Mouse (Mus musculus) forebrain, postnatal 0 days (tissue): ENCODE data around the gene Hmgxb4. TPM values are rescaled to one million over a fixed set of nuclear protein-coding genes. Genes with fewer than 3 reads are reported as not detected.
A peak's percentile ranks its signal among the peaks of the same experiment; 100 is the strongest.

Experiments
- ATAC-seq: fragments of 200-750 bp; cut with Nextera tagmentation; 2 replicates; pipeline ENCODE4 v1.8.0; 2017; ENCODE audit warnings: mild to moderate bottlenecking, moderate library complexity
- DNase-seq: peaks from one replicate; pipeline ENCODE4 v3.0.0-alpha.2; 2015
- H3K27ac ChIP-seq: fragments of 300-500 bp; sonication (generic); 2 replicates; pipeline ENCODE4 v1.5.1; 2014; ENCODE audit warnings: low read depth, mild to moderate bottlenecking, antibody characterized with exemption, low read length, moderate library complexity, mixed read lengths
- H3K27me3 ChIP-seq: fragments of 300-500 bp; sonication (generic); 2 replicates; pipeline ENCODE4 v1.6.1; 2014; ENCODE audit warnings: mild to moderate bottlenecking, low read length, mixed read lengths; ENCODE audit not compliant: insufficient read depth
- H3K36me3 ChIP-seq: fragments of 300-500 bp; sonication (generic); 2 replicates; pipeline ENCODE4 v1.6.1; 2014; ENCODE audit warnings: mild to moderate bottlenecking, moderate library complexity; ENCODE audit not compliant: insufficient read depth
- H3K4me1 ChIP-seq: fragments of 300-500 bp; sonication (generic); 2 replicates; pipeline ENCODE4 v1.6.1; 2014; ENCODE audit warnings: antibody characterized with exemption; ENCODE audit not compliant: insufficient read depth
- H3K4me2 ChIP-seq: fragments of 300-500 bp; sonication (generic); 2 replicates; pipeline ENCODE4 v1.6.1; 2014; ENCODE audit warnings: low read depth, mild to moderate bottlenecking, moderate library complexity
- H3K4me3 ChIP-seq: fragments of 300-500 bp; sonication (generic); 2 replicates; pipeline ENCODE4 v1.5.1; 2014; ENCODE audit warnings: low read depth, low read length, mixed read lengths
- H3K9ac ChIP-seq: fragments of 300-500 bp; sonication (generic); 2 replicates; pipeline ENCODE4 v1.6.1; 2014; ENCODE audit warnings: mild to moderate bottlenecking
- H3K9me3 ChIP-seq: fragments of 300-500 bp; sonication (generic); 2 replicates; pipeline ENCODE4 v1.6.1; 2016; ENCODE audit warnings: low read length
- CTCF ChIP-seq: sonication (generic); IDR thresholded peaks from 2 replicates; pipeline ENCODE4 v1.5.1; 2016; ENCODE audit warnings: antibody characterized with exemption, control low read depth, low read depth
- WGBS: fragments of 180-500 bp; shearing (Covaris S2); extraction: QIAGEN DNeasy Blood & Tissue Kit; methylation state at CpG from one replicate; pipeline ENCODE4 v1.1.7; 2014; 5-methylcytosine and 5-hydroxymethylcytosine counted together
- polyA plus RNA-seq: library from polyadenylated mRNA; unstranded; fragments of >200 nt; fragmentation: Nextera tagmentation; extraction: Ambion mirVana; gene quantifications from 2 replicates; pipeline ENCODE4 v1.2.1, GENCODE M21; 2015
- total RNA-seq: library from RNA; depleted of rRNA; stranded (reverse); fragments of >200 nt; gene quantifications from 2 replicates; pipeline ENCODE4 v1.2.3, GENCODE M21; 2014

The Hmgxb4 gene
- total and polyA plus RNA-seq, 2 experiments from 2014 or later = 26.9 to 84.2 TPM

DNA sequence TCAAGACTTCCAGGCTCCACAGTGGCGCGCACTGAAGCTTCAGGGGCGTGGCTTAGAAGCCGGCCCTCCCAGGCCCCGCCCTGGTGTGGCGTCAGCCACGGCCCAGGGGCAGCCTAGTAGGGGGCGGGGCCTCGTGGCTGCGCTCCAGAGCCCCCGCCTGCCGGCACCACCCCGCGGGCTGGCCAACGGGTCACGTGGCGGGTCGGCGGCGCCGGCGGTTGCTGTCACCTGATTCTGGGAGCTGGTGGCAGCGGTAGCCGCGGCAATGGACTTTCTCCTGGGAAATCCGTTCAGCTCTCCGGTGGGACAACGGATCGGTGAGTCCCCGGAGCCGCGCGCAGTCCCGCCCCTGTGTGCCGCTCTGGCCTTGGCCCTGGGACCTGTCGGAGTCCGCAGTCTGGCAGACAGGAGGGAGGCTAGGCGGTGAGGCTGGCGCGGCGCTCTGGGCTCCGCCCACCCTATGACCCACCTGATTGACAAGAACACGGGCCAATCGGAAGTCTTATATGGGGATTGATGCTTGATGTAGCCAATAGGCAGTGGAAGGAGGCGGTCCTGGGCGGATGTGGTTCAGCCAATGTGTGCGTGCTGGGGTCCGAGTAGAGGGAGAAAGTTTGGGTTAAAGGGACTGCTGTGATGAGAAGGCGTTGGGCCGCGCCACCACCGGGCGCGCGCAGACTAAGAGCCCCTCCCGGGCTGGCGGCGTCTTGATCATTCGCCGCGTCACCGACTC lies 40.5 kb downstream of the Hmgxb4 start, which contains the start of gene Tom1:
Tom1 (plus strand) TSS at position 195 of the 733 bp plus-strand sequence.
- Histone ChIP-seq H3K4me3 (peak within 1 kb of the TSS; percentile 65), H3K4me1 (peaks cover 6% of the 10 kb centered on the region; the same call in 1 of the 2 replicates), H3K27ac (peak within 1 kb of the TSS; percentile 79), H3K4me2 (peak within 1 kb of the TSS; percentile 86), H3K36me3 (peaks cover 21% of the 10 kb centered on the region), H3K9ac (peak within 1 kb of the TSS; percentile 69), H3K9me3 (no peaks in the 10 kb centered on the region), H3K27me3 (no peaks in the 10 kb centered on the region)
- no peak for TF ChIP-seq CTCF
- ATAC-seq (peak; percentile 99), DNase-seq (peak; percentile 100)
- WGBS = 1% methylated on average over 60 of the region's 62 CpGs

DNA sequence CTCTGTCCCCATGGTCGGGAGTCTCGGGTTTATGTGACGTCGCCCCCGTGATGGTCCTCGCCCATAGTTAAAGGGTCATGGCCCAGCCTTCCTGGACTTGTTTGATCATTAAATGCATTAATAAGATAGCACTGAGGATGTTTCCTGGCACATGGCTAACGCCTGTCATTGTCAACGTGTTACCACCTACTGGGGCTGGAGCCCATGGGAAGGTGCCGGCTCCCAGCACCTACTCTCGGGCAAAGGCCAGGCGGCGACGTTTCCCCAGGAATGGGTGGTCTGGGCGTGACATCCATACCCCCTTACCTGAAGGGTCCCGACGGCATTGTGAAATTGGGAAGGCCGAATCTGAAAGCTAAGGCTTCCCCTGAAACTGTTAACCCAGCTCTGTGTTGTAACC lies 41.1 kb downstream of the Hmgxb4 start:
- DNase-seq (no peak), ATAC-seq (peak; percentile 1)
- Histone ChIP-seq H3K27ac (0 out of 2 replicates have a peak overlapping the region, but pooled peaks have one; percentile 10), H3K27me3 (no peaks in the 10 kb centered on the region), H3K4me1 (peaks cover 6% of the 10 kb centered on the region; the same call in 1 of the 2 replicates), H3K9me3 (no peaks in the 10 kb centered on the region), H3K9ac (peak overlapping the region; percentile 61), H3K36me3 (peaks cover 16% of the 10 kb centered on the region), H3K4me3 (peak overlapping the region; percentile 65), H3K4me2 (peak overlapping the region; percentile 86)
- TF ChIP-seq CTCF = no peak
- WGBS = under 1% methylated on average over 17 of the region's 17 CpGs

DNA sequence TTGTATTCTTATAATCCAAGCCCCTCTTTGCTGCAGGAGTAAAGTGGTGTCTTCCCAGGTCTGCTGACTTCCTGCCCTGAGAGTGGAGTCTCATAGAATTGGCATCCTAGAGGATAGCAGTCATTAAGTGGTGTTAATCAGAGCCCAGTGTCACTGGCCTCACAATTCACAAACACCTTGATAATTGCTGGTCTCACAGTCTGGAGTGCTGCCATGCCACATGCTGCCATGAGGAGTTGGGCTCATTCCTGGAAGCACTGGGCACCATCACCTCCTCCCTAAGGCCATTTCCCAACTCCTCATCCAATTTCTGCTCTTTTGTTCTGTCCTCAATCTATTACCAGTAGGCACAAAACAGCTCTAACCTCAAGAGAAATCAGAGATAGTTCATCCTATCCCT lies 42.5 kb downstream of the Hmgxb4 start:
- no peaks in the 10 kb centered on the region for H3K27me3 ChIP-seq
- TF ChIP-seq CTCF = no peak
- peaks cover 6% of the 10 kb centered on the region; the same call in 1 of the 2 replicates for H3K4me1 ChIP-seq
- no peaks in the 10 kb centered on the region for H3K9me3 ChIP-seq
- peaks cover 6% of the 10 kb centered on the region; the same call in 1 of the 2 replicates for H3K36me3 ChIP-seq
- H3K9ac ChIP-seq = no peak overlapping the region
- no peak overlapping the region for H3K27ac ChIP-seq
- no peak for ATAC-seq
- no peak overlapping the region for H3K4me3 ChIP-seq
- no peak overlapping the region for H3K4me2 ChIP-seq
- no peak for DNase-seq

DNA sequence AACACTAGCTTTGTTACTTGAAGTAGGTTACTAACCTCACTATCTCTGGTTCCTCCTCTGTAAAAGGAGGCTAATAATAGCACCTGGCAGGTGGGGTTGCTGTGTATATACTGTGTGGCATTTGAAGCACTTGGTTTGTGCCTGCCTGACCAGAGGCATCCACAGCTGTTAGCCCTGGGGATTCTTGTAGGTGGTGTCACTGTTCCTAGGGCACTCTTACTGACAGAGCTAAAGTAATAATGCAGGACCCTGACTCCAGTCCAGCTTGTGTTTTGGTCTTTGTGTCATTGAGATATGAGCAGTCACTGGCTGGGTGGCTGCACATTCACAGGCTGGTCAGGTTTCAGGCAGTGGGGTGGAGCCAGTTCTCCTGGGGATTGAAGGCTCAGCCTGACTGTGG lies 45.3 kb downstream of the Hmgxb4 start:
- no peak overlapping the region for H3K9ac ChIP-seq
- H3K36me3 ChIP-seq = no peaks in the 10 kb centered on the region
- H3K27ac ChIP-seq = no peak overlapping the region
- DNase-seq (no peak), ATAC-seq (no peak)
- H3K4me2 ChIP-seq = no peak overlapping the region
- H3K9me3 ChIP-seq = no peaks in the 10 kb centered on the region
- H3K4me3 ChIP-seq = no peak overlapping the region
- no peak for TF ChIP-seq CTCF
- H3K4me1 ChIP-seq = peaks cover 6% of the 10 kb centered on the region; the same call in 1 of the 2 replicates
- no peaks in the 10 kb centered on the region for H3K27me3 ChIP-seq

DNA sequence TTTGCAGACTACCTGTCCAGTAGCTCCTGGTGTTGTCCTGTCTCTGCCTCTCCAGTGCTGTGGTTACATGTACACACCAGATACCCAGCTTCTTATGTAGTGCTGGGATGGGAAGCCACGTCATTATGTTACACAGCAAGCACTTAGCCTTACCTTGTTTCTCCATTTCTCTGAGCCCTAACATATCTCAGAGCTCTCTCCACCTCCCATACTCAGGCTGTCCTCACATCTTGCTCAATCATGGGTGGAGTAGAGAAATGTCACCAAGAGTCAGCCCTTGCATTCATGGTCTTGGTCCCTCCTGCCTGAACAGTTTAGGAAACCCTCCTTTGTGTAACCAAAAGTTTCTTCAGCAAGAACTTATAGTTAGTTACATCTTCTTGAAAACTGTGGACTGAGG lies 46.6 kb downstream of the Hmgxb4 start:
- no peaks in the 10 kb centered on the region for H3K36me3 ChIP-seq
- H3K4me1 ChIP-seq = peaks cover 2% of the 10 kb centered on the region; the same call in 1 of the 2 replicates
- H3K9me3 ChIP-seq = no peaks in the 10 kb centered on the region
- no peak overlapping the region for H3K4me3 ChIP-seq
- H3K27me3 ChIP-seq = no peaks in the 10 kb centered on the region
- H3K4me2 ChIP-seq = no peak overlapping the region
- 90% methylated on average over 1 of the region's 1 CpGs for WGBS
- no peak for DNase-seq
- no peak overlapping the region for H3K9ac ChIP-seq
- no peak for TF ChIP-seq CTCF
- no peak overlapping the region for H3K27ac ChIP-seq
- no peak for ATAC-seq

DNA sequence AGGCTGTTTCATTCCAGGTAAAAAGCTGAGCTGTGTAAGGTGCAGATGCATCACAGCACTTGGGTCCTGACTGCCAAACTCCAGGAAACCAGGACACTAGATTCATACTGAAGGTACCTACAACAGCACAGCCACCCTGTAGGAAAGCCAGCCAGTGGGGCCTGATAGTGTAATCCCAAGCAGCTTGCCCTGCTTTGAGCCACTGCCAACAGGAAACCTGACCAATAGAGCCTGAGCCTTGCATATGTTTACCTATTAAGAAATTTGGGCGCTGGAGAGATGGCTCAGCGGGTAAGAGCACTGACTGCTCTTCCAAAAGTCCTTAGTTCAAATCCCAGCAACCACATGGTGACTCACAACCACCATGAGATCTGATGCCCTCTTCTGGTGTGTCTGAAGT lies 49.0 kb downstream of the Hmgxb4 start:
- H3K36me3 ChIP-seq = no peaks in the 10 kb centered on the region
- ATAC-seq (no peak), DNase-seq (no peak)
- H3K9ac ChIP-seq = no peak overlapping the region
- H3K4me3 ChIP-seq = no peak overlapping the region
- H3K4me1 ChIP-seq = no peaks in the 10 kb centered on the region
- H3K4me2 ChIP-seq = no peak overlapping the region
- H3K9me3 ChIP-seq = no peaks in the 10 kb centered on the region
- no peak for TF ChIP-seq CTCF
- no peak overlapping the region for H3K27ac ChIP-seq
- 82% methylated on average over 2 of the region's 2 CpGs for WGBS
- no peaks in the 10 kb centered on the region for H3K27me3 ChIP-seq

DNA sequence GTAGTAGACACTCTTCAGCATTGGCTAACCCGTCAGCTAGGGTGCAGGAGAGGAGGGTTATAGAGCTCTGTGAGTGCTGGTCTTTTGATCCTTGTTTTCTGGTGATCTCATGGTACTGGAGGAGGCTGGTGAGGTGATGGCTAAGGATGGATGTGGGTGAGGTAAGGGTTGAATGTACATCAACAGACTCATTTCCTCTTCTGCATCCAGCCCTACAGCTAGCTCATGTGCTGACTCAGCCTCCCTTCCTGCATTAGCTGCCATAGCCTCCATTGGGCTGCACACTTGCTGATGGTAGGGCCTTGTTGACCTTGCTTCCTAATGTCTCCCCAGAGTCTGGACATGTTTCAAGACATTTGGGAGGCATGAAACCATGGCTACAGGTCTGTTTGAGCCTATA lies 49.8 kb downstream of the Hmgxb4 start:
- no peaks in the 10 kb centered on the region for H3K9me3 ChIP-seq
- H3K36me3 ChIP-seq = no peaks in the 10 kb centered on the region
- no peaks in the 10 kb centered on the region for H3K4me1 ChIP-seq
- no peak overlapping the region for H3K9ac ChIP-seq
- TF ChIP-seq CTCF = no peak
- 92% methylated on average over 1 of the region's 1 CpGs for WGBS
- no peak overlapping the region for H3K4me3 ChIP-seq
- H3K4me2 ChIP-seq = no peak overlapping the region
- no peak overlapping the region for H3K27ac ChIP-seq
- no peaks in the 10 kb centered on the region for H3K27me3 ChIP-seq
- ATAC-seq = no peak
- DNase-seq = no peak
